15 mouse cellular contexts compared by ENCODE assay signal in the genomic region with DNA sequence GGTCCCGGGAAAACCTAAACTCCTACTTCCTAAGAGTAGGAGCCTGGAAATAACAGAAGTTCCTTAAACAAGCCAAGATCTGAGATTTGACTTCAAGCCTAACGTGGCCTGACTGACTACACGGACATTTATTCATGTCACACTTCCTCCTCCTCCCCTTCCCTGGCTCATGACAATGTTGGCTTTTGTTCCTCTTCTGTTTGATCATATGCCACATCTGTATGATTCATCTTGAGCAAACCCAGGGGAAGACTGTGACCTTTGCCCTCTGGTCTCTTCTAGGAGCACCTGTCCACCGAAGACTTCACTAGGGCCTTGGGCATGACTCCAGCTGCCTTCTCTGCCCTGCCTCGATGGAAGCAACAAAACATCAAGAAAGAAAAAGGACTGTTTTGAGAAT. TPM values are rescaled to one million over a fixed set of nuclear protein-coding genes. Genes with fewer than 3 reads are reported as not detected.
DNase-seq lines count a peak whose midpoint lies in the region; ATAC-seq and TF ChIP-seq lines count a peak whose summit lies in the region.
"Had no signal": no experiment of that assay in that cellular context is flagged by ENCODE, and none has a peak within 500 bp of the region (broad histone marks: within the 10 kb centered on the region; RNA-seq: fewer than 3 reads in every experiment).

No protein-coding gene starts in this region.

- TF ChIP-seq CTCF in CH12.LX (conservative IDR thresholded peaks at IDR 0.05 in 1 of 2, IDR thresholded peaks at IDR 0.05 in 1 of 2; ENCODE audit: low read depth in 2 of 2, low read length in 2 of 2) = no peak
- TF ChIP-seq CTCF in intestine, postnatal 0 days (IDR thresholded peaks at IDR 0.05; ENCODE audit: low read depth) = no peak

- H3K4me1 ChIP-seq in heart, embryonic 12.5 days (replicated peaks) = peaks cover 11% of the 10 kb centered on the region
- peaks cover 8 to 53% of the 10 kb centered on the region in 2 experiments for H3K4me1 ChIP-seq in CH12.LX (ENCODE audit: control insufficient read depth in 1 of 2, insufficient read depth in 2 of 2)
- peaks cover 10% of the 10 kb centered on the region for H3K4me1 ChIP-seq in intestine, postnatal 0 days (replicated peaks; ENCODE audit: control insufficient read depth, insufficient read depth, low read length)

- H3K4me3 ChIP-seq in heart, embryonic 12.5 days = no peak overlapping the region
- H3K4me3 ChIP-seq in CH12.LX (replicated peaks in 1 of 3; ENCODE audit: low read depth in 2 of 3, low read length in 2 of 3, poor library complexity in 1 of 3) = no peak overlapping the region
- no peak overlapping the region for H3K4me3 ChIP-seq in intestine, postnatal 0 days (ENCODE audit: low read depth, low read length)

- no peaks in the 10 kb centered on the region for H3K9me3 ChIP-seq in heart, embryonic 12.5 days (replicated peaks)
- no peaks in the 10 kb centered on the region for H3K9me3 ChIP-seq in CH12.LX (replicated peaks; ENCODE audit: low read length)
- no peaks in the 10 kb centered on the region for H3K9me3 ChIP-seq in intestine, postnatal 0 days (ENCODE audit: control insufficient read depth)

- in situ Hi-C loops in CH12.LX (cut with MboI; ENCODE audit: low pct_ligation_motif_present, low pct_unique_long_range_greater_than_20kb, low sequenced_read_pairs) = no loop called here

- peak; percentile 23 to 37 for DNase-seq in heart, adult 9 months (ENCODE audit: low spot score in 2 of 2)
- DNase-seq in CH12.LX (ENCODE audit: extremely low read depth) = peak; percentile 45
- DNase-seq in layer of hippocampus, postnatal 14 days (ENCODE audit: low spot score in 2 of 2) = no peak
- no peak for DNase-seq in frontal cortex, postnatal 14 days (ENCODE audit: low spot score in 2 of 2)
- no peak for DNase-seq in frontal cortex, adult 2 months (ENCODE audit: extremely low spot score in 1 of 2, low spot score in 1 of 2)
- DNase-seq: adrenal gland, postnatal 10 days; cerebellum, adult 11 months; embryo, embryonic 11 days; gastrocnemius, postnatal 10 days; layer of hippocampus, adult 9-11 months had no signal

- TF ChIP-seq RAD21 in CH12.LX (IDR thresholded peaks at IDR 0.05; ENCODE audit: low read depth, low read length) = no peak

- no peak for ATAC-seq in heart, embryonic 12.5 days (ENCODE audit: insufficient number of reproducible peaks, low FRiP score)
- peak; percentile 46 for ATAC-seq in intestine, postnatal 0 days
- ATAC-seq in neutrophil, adult 5-6 weeks (ENCODE audit: extremely low read depth, insufficient number of reproducible peaks, low FRiP score, poor library complexity, severe bottlenecking) = 0 out of 2 replicates have a peak, but pooled peaks have one; percentile 11
- ATAC-seq: CD4-positive, CD25-positive, alpha-beta regulatory T cell, adult 4 months had no signal

- no peak overlapping the region for H3K4me2 ChIP-seq in heart, embryonic 12.5 days
- H3K4me2 ChIP-seq in CH12.LX (ENCODE audit: insufficient read depth, low read depth, poor library complexity, severe bottlenecking) = no peak overlapping the region
- no peak overlapping the region for H3K4me2 ChIP-seq in intestine, postnatal 0 days (replicated peaks; ENCODE audit: low read depth)

- no peak overlapping the region for H3K9ac ChIP-seq in heart, embryonic 12.5 days
- no peak overlapping the region for H3K9ac ChIP-seq in CH12.LX (ENCODE audit: insufficient read depth, low read depth)
- H3K9ac ChIP-seq in intestine, postnatal 0 days (ENCODE audit: low read depth, low read length) = no peak overlapping the region

- dilution Hi-C loops in CH12.LX (cut with MboI; ENCODE audit: extremely low pct_ligation_motif_present, extremely low pct_unique_long_range_greater_than_20kb, low sequenced_read_pairs) = no loop called here

- whole genome bisulfite sequencing in heart, embryonic 12.5 days = 72% methylated on average over 5 of the region's 5 CpGs
- 19% methylated on average over 5 of the region's 5 CpGs for WGBS in intestine, postnatal 0 days

- no peak overlapping the region for H3K27ac ChIP-seq in heart, embryonic 12.5 days (ENCODE audit: poor library complexity, severe bottlenecking)
- no peak overlapping the region; the same call in 1 of the 2 replicates for H3K27ac ChIP-seq in CH12.LX (ENCODE audit: insufficient read depth, low read depth)
- peak overlapping the region; percentile 82 for H3K27ac ChIP-seq in intestine, postnatal 0 days (ENCODE audit: low read depth, low read length)

- TF ChIP-seq POLR2A in CH12.LX (IDR thresholded peaks at IDR 0.05; ENCODE audit: low read depth, low read length) = no peak

- TF ChIP-seq EP300 in CH12.LX (IDR thresholded peaks at IDR 0.05; ENCODE audit: low read length) = no peak

- peaks cover 41% of the 10 kb centered on the region for H3K36me3 ChIP-seq in heart, embryonic 12.5 days
- H3K36me3 ChIP-seq in CH12.LX (replicated peaks in 1 of 2; ENCODE audit: control insufficient read depth in 1 of 2, insufficient read depth in 1 of 2, low read length in 1 of 2) = peaks cover 12 to 43% of the 10 kb centered on the region in 2 experiments
- H3K36me3 ChIP-seq in intestine, postnatal 0 days (ENCODE audit: control insufficient read depth, insufficient read depth) = peaks cover 56% of the 10 kb centered on the region

- no peaks in the 10 kb centered on the region for H3K79me2 ChIP-seq in CH12.LX (replicated peaks; ENCODE audit: control insufficient read depth, extremely low read depth, insufficient read depth, poor library complexity, severe bottlenecking)

- no peaks in the 10 kb centered on the region for H3K27me3 ChIP-seq in heart, embryonic 12.5 days (replicated peaks)
- H3K27me3 ChIP-seq in CH12.LX (replicated peaks) = no peaks in the 10 kb centered on the region
- H3K27me3 ChIP-seq in intestine, postnatal 0 days (replicated peaks; ENCODE audit: control insufficient read depth, insufficient read depth, low read length) = no peaks in the 10 kb centered on the region

TF ChIP-seq in CH12.LX, 34 proteins besides CTCF, POLR2A, EP300 and RAD21:
- no peak for TF ChIP-seq ELF1 (IDR thresholded peaks at IDR 0.05; ENCODE audit: low read depth, low read length)
- no peak for TF ChIP-seq ETS1 (conservative IDR thresholded peaks at IDR 0.05; ENCODE audit: low read depth, low read length)
- no peak for TF ChIP-seq MAX (IDR thresholded peaks at IDR 0.05; ENCODE audit: low read length)
- TF ChIP-seq RCOR1 (conservative IDR thresholded peaks at IDR 0.05; ENCODE audit: low read depth, low read length) = no peak

RNA-seq across cellular contexts. Expression of a gene that starts 25.4 kb away (rescaled TPM):
- 0.27 and 0.28 TPM in 2 replicates for polyA plus RNA-seq in heart, embryonic 12.5 days (2016; fragmentation: Nextera tagmentation; extraction: Ambion mirVana)
- total RNA-seq in CH12.LX (2012; rRNA removed) = 0.08 TPM in 1 of 2 replicates, not detected in the other
- not detected in 2 replicates for total RNA-seq in CH12.LX (2014; rRNA removed)
- polyA plus RNA-seq in CH12.LX (2012; ENCODE audit: insufficient read length, low read depth) = 0.10 TPM in 1 of 2 replicates, not detected in the other
- polyA plus RNA-seq in intestine, postnatal 0 days (2015; fragmentation: Nextera tagmentation; extraction: Ambion mirVana) = 217 and 244 TPM in 2 replicates
- total RNA-seq in neutrophil, adult 5-6 weeks (2017) = not detected in 2 replicates
- 1 to 10 TPM in 1 of 2 experiments, under 1 TPM in 1; 0.62 to 1.2 TPM for total RNA-seq in layer of hippocampus, postnatal 14 days (2021)
- 0.42 and 0.82 TPM in 2 replicates for polyA plus RNA-seq in frontal cortex, adult 2 months (2012; rRNA removed)
- polyA plus RNA-seq: spleen, adult 2 months had no signal

RNA-seq across cellular contexts. Expression of a gene that starts 43.3 kb away (rescaled TPM):
- polyA plus RNA-seq in heart, embryonic 12.5 days (2016; fragmentation: Nextera tagmentation; extraction: Ambion mirVana) = 54.5 and 55.9 TPM in 2 replicates
- total RNA-seq in CH12.LX (2012; rRNA removed) (23.4 and 26.0 TPM in 2 replicates), CH12.LX (2014; rRNA removed) (11.8 and 14.4 TPM in 2 replicates)
- polyA plus RNA-seq in CH12.LX (2012; ENCODE audit: insufficient read length, low read depth) = 57.5 and 65.8 TPM in 2 replicates
- polyA plus RNA-seq in intestine, postnatal 0 days (2015; fragmentation: Nextera tagmentation; extraction: Ambion mirVana) = 48.9 and 52.4 TPM in 2 replicates
- total RNA-seq in neutrophil, adult 5-6 weeks (2017) = 66.9 and 67.8 TPM in 2 replicates
- total RNA-seq in layer of hippocampus, postnatal 14 days (2021) = 10 to 100 TPM; 23.8 to 28.2 TPM
- polyA plus RNA-seq in frontal cortex, adult 2 months (2012; rRNA removed) = 27.4 and 27.7 TPM in 2 replicates

RNA-seq across cellular contexts. Expression of a gene that starts 59.6 kb away (rescaled TPM):
- 1.3 and 1.5 TPM in 2 replicates for polyA plus RNA-seq in heart, embryonic 12.5 days (2016; fragmentation: Nextera tagmentation; extraction: Ambion mirVana)
- total RNA-seq in CH12.LX (2012; rRNA removed) (21.3 and 35.7 TPM in 2 replicates), CH12.LX (2014; rRNA removed) (14.0 and 17.0 TPM in 2 replicates)
- polyA plus RNA-seq in CH12.LX (2012; ENCODE audit: insufficient read length, low read depth) = 85.8 and 96.4 TPM in 2 replicates
- 3.8 and 4.3 TPM in 2 replicates for polyA plus RNA-seq in intestine, postnatal 0 days (2015; fragmentation: Nextera tagmentation; extraction: Ambion mirVana)
- 148 and 164 TPM in 2 replicates for total RNA-seq in neutrophil, adult 5-6 weeks (2017)
- 1 to 10 TPM; 1.6 to 5.3 TPM for total RNA-seq in layer of hippocampus, postnatal 14 days (2021)
- polyA plus RNA-seq in frontal cortex, adult 2 months (2012; rRNA removed) = 5.5 and 9.1 TPM in 2 replicates

Comparison
In these comparisons a context has a peak if more than half of its experiments do, and no peak if none do; other contexts are left out.
1. DNase-seq: peak in heart, adult 9 months (2 of 2) and CH12.LX (single experiment); none in layer of hippocampus, postnatal 14 days (0 of 2), frontal cortex, postnatal 14 days (0 of 2) and frontal cortex, adult 2 months (0 of 2).
2. RNA of a gene that starts 25.4 kb away (polyA plus RNA-seq): 217 to 244 TPM in intestine, postnatal 0 days; 0.42 to 0.82 TPM in frontal cortex, adult 2 months, 0.27 to 0.28 TPM in heart, embryonic 12.5 days and 0.10 TPM in CH12.LX; every median in the first group is over 100 times any median in the second.